Mouse (Mus musculus): ENCODE results near the gene Fam71f1.
"Not testable (repeated sequence)": the region's sequence is repeated elsewhere in the genome, so short reads cannot be mapped to it uniquely, and the experiment has no call there.

Fam71f1 gene

GRCm38 (mm10) chr6:29326961-29327360, 8.0 kb downstream of the Fam71f1 start:
- no peak for DNase-seq (ENCODE audit: low read depth, low spot score)

GRCm38 (mm10) chr6:29329514-29329913, 10.6 kb downstream of the Fam71f1 start:
- DNase-seq (ENCODE audit: low read depth, low spot score), result no peak

- not testable (repeated sequence) for DNase-seq (ENCODE audit: low read depth, low spot score)
Measured at GRCm38 (mm10) chr6:29346512-29346911, 27.6 kb downstream of the Fam71f1 start.

GRCm38 (mm10) chr6:29347189-29347588, 28.2 kb downstream of the Fam71f1 start:
- DNase-seq (ENCODE audit: low read depth, low spot score), result no peak

- DNase-seq (ENCODE audit: low read depth, low spot score), result peak; percentile 99
Measured at GRCm38 (mm10) chr6:29347665-29348370, 28.9 kb downstream of the Fam71f1 start, which contains the start of gene Calu. Gene Calu (plus strand): TSS chr6:29348069.

GRCm38 (mm10) chr6:29348371-29348724, 29.4 kb downstream of the Fam71f1 start:
- no peak for DNase-seq (ENCODE audit: low read depth, low spot score)

- no peak for DNase-seq (ENCODE audit: low read depth, low spot score)
Measured at GRCm38 (mm10) chr6:29351613-29352012, 32.7 kb downstream of the Fam71f1 start.

- DNase-seq (ENCODE audit: low read depth, low spot score), result no peak
Measured at GRCm38 (mm10) chr6:29352816-29353215, 33.9 kb downstream of the Fam71f1 start.

GRCm38 (mm10) chr6:29359386-29359785, 40.4 kb downstream of the Fam71f1 start:
- DNase-seq (ENCODE audit: low read depth, low spot score), result no peak

GRCm38 (mm10) chr6:29360211-29360610, 41.3 kb downstream of the Fam71f1 start:
- DNase-seq (ENCODE audit: low read depth, low spot score), result no peak

GRCm38 (mm10) chr6:29362246-29363128, 43.5 kb downstream of the Fam71f1 start:
- DNase-seq (ENCODE audit: low read depth, low spot score), result no peak

GRCm38 (mm10) chr6:29363129-29363515, 44.2 kb downstream of the Fam71f1 start:
- no peak for DNase-seq (ENCODE audit: low read depth, low spot score)

- no peak for DNase-seq (ENCODE audit: low read depth, low spot score)
Measured at GRCm38 (mm10) chr6:29365277-29365676, 46.3 kb downstream of the Fam71f1 start.

- no peak for DNase-seq (ENCODE audit: low read depth, low spot score)
Measured at GRCm38 (mm10) chr6:29377386-29377785, 58.4 kb downstream of the Fam71f1 start.

- no peak for DNase-seq (ENCODE audit: low read depth, low spot score)
Measured at GRCm38 (mm10) chr6:29378678-29379077, 59.7 kb downstream of the Fam71f1 start.

GRCm38 (mm10) chr6:29379954-29380353, 61.0 kb downstream of the Fam71f1 start:
- no peak for DNase-seq (ENCODE audit: low read depth, low spot score)

GRCm38 (mm10) chr6:29382442-29382841, 63.5 kb downstream of the Fam71f1 start:
- no peak for DNase-seq (ENCODE audit: low read depth, low spot score)

Data from retina, postnatal 7 days (tissue).